Mouse (Mus musculus): Measurements from ENCODE around the gene Abca14. TPM values are rescaled to one million over a fixed set of nuclear protein-coding genes. Genes with fewer than 3 reads are reported as not detected.

Abca14 gene
- polyA plus RNA-seq, 1 experiment from 2014 or later, result not detected

Other genes starting within 250 kb of the Abca14 start
- 0.05 TPM in 1 of 2 replicates, not detected in the other for gene Dnah3, start 108.7 kb upstream of the Abca14 start, polyA plus RNA-seq (2016; fragmentation: Nextera tagmentation; extraction: Ambion mirVana)
- gene Tmem159, start 101.6 kb upstream of the Abca14 start, polyA plus RNA-seq (2016; fragmentation: Nextera tagmentation; extraction: Ambion mirVana), result 19.1 and 20.3 TPM in 2 replicates
- gene Zp2, start 58.7 kb upstream of the Abca14 start, polyA plus RNA-seq (2016; fragmentation: Nextera tagmentation; extraction: Ambion mirVana), result not detected in 2 replicates
- 0.06 TPM in 1 of 2 replicates, not detected in the other for gene Anks4b, start 30.1 kb upstream of the Abca14 start, polyA plus RNA-seq (2016; fragmentation: Nextera tagmentation; extraction: Ambion mirVana)
- gene Crym, start 1.9 kb upstream of the Abca14 start, polyA plus RNA-seq (2016; fragmentation: Nextera tagmentation; extraction: Ambion mirVana), result 6.1 and 8.8 TPM in 2 replicates
- not detected in 2 replicates for gene Abca15, start 124.7 kb downstream of the Abca14 start, polyA plus RNA-seq (2016; fragmentation: Nextera tagmentation; extraction: Ambion mirVana)
- not detected in 2 replicates for gene Abca16, start 205.7 kb downstream of the Abca14 start, polyA plus RNA-seq (2016; fragmentation: Nextera tagmentation; extraction: Ambion mirVana)